Mouse (Mus musculus) large intestine, adult 2 months (tissue): ENCODE measurements around the gene Tex28. TPM values are rescaled to one million over a fixed set of nuclear protein-coding genes. Genes with fewer than 3 reads are reported as not detected.
"Not testable (repeated sequence)": the region's sequence is repeated elsewhere in the genome, so short reads cannot be mapped to it uniquely, and the experiment has no call there.

Experiments
- DNase-seq: peaks from one replicate; pipeline ENCODE4 v3.0.0-alpha.2; 2012; ENCODE audit warnings: low read depth, low spot score
- WGBS: fragments of 180-500 bp; shearing (Covaris S2); methylation state at CpG from one replicate; pipeline ENCODE4 v1.1.7; 2018; 5-methylcytosine and 5-hydroxymethylcytosine counted together
- polyA plus RNA-seq: library from polyadenylated mRNA; depleted of rRNA; stranded (reverse); fragments of >200 nt; gene quantifications from 2 replicates; pipeline ENCODE4 v1.2.3, GENCODE M21; 2012; rRNA removed

The Tex28 gene
- not detected in 2 replicates for polyA plus RNA-seq

- 88% methylated on average over 1 of the region's 1 CpGs for WGBS
Observed at GRCm38 (mm10) chrX:74167738-74168137, at the start of gene Tex28. Gene Tex28 (minus strand): TSS chrX:74167838.

DNA sequence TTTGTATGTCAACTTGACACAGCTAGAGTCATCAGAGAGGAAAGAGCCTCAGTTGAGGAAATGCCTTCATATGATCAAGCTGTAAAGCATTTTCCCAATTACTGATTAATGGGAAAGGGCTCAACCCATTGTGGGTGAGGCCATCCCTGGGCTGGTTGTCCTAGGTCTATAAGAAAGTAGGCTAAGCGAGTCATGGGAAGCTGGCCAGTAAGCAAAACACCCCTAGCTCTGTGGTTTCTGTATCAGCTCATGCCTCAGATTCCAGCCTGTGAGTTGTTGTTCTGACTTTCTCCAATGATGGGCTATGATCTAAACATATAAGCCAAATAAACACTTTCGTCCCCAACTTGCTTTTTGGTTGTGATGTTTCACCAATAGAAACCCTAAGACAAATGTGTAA lies 35.9 kb upstream of the Tex28 start:
- WGBS, result 70% methylated on average over 2 of the region's 2 CpGs
- DNase-seq, result no peak

More at GRCm38 (mm10) chrX:74167738-74168137, at the start of gene Tex28:
- no peak for DNase-seq

GRCm38 (mm10) chrX:74176959-74177358 lies 9.3 kb upstream of the Tex28 start, which contains the start of gene Tktl1:
Gene Tktl1 (plus strand): TSS chrX:74177259.
- WGBS, result 91% methylated on average over 17 of the region's 17 CpGs
- DNase-seq, result no peak

DNA sequence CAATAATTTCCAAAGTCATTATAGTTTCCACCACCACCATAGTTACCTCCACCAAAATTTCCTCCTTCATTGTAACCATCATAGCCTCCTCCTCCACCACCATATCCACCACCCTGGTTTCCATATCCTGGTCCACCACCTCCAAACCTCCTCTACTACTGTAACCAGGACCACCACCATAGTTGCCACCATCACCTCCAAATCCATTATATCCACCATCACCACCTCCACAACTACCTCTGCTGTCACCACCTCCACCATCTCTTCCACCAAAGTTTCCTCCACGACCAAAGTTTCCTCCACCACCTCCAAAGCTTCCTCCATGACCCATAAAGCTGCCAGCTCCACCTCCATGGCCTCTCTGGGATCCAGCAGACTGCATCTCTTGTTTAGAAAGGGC lies 32.4 kb downstream of the Tex28 start, which contains the start of gene Mecp2:
Mecp2 (minus strand) TSS at position 101 of the 400 bp plus-strand sequence.
- WGBS, result 18% methylated on average over 1 of the region's 1 CpGs
- DNase-seq, result not testable (repeated sequence)

DNA sequence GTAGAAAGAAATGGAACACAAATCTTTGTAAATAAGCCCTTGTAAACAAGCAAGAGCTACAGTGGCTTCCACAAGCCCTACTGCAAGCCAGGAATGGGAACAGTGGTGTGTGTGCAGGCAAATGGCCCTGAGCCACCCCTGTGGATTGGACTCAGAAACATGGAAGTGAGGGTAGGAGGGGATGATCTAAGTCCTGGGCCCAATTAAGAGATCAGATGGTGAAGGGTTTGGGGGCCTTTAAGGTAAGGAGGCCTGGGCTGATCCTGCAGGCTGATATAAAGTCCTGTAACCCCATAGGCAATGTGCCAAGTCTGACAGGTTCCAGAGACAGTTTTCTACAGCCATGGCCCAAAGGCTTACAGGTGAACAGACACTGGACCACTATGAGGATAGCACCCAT lies 40.5 kb downstream of the Tex28 start, which contains the start of gene Opn1mw:
Opn1mw (plus strand) TSS at position 301 of the 400 bp plus-strand sequence.
- DNase-seq, result no peak

GRCm38 (mm10) chrX:74124975-74125374 lies 42.7 kb downstream of the Tex28 start:
- no peak for DNase-seq
- 58% methylated on average over 2 of the region's 2 CpGs for WGBS

GRCm38 (mm10) chrX:74115511-74115910 lies 52.1 kb downstream of the Tex28 start:
- 16% methylated on average over 10 of the region's 10 CpGs for WGBS
- DNase-seq, result peak; percentile 38

DNA sequence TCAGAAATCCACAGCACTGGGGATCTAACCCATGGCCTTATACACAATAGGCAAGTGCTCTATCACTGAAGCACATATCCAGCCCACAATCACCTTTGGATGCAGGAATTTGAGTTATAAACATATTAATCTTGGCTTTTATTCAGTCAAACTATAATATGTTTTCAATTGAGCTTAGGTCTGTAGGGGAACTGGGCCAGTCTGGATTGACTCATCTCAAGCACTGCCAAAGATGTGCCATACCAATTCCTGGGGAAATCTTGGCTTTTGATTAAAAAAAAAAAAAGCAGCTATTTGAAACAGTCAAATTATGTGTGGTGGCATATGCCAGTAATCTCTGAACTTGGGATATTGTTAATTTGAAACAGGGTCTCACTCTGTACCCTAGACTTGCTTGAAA lies 53.6 kb downstream of the Tex28 start:
- no peak for DNase-seq

GRCm38 (mm10) chrX:74108747-74109146 lies 58.9 kb downstream of the Tex28 start:
- WGBS, result 31% methylated on average over 3 of the region's 3 CpGs
- DNase-seq, result no peak

DNA sequence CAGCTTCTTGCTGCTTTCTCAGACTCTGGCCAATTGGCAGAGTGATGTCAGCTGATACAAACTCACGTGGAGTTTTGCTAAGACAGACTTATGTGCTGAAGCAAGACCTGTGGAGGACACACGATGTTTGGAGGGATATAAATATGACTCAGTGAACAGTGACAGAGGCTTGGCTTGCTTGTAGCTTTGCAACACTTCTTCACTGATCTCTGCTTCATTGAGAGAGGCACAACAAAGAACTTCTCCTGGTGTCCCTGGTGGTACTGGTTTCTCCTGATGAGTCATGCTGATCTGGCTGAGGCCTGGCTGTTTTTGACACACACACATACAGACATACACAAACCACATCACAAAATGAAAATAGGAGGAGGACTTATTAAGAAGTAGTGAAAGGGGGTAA lies 61.7 kb downstream of the Tex28 start:
- DNase-seq, result no peak
- 56% methylated on average over 2 of the region's 2 CpGs for WGBS

GRCm38 (mm10) chrX:74103457-74104188 lies 64.0 kb downstream of the Tex28 start:
- 54% methylated on average over 4 of the region's 4 CpGs for WGBS
- no peak for DNase-seq

Other genes starting within 250 kb of the Tex28 start
- 23.9 and 25.9 TPM in 2 replicates for gene Arhgap4, start 246.0 kb downstream of the Tex28 start, polyA plus RNA-seq
- 95.2 and 104 TPM in 2 replicates for gene Naa10, start 245.9 kb downstream of the Tex28 start, polyA plus RNA-seq
- gene Renbp, start 237.0 kb downstream of the Tex28 start, polyA plus RNA-seq, result 5.6 and 7.3 TPM in 2 replicates
- 38.2 and 50.9 TPM in 2 replicates for gene Hcfc1, start 201.5 kb downstream of the Tex28 start, polyA plus RNA-seq
- gene Irak1, start 143.9 kb downstream of the Tex28 start, polyA plus RNA-seq, result 56.3 and 90.4 TPM in 2 replicates
- gene Opn1mw, start 40.4 kb downstream of the Tex28 start, polyA plus RNA-seq, result not detected in 2 replicates
- gene Mecp2, start 32.5 kb downstream of the Tex28 start, polyA plus RNA-seq, result 3.1 and 3.3 TPM in 2 replicates
- 0.04 TPM in 1 of 2 replicates, not detected in the other for gene Tktl1, start 9.4 kb upstream of the Tex28 start, polyA plus RNA-seq
- gene Flna, start 82.0 kb upstream of the Tex28 start, polyA plus RNA-seq, result 553 and 589 TPM in 2 replicates
- gene Emd, start 86.8 kb upstream of the Tex28 start, polyA plus RNA-seq, result 44.3 and 48.8 TPM in 2 replicates
- gene Rpl10, start 103.0 kb upstream of the Tex28 start, polyA plus RNA-seq, result 1,702 and 1,771 TPM in 2 replicates
- gene Taz, start 114.1 kb upstream of the Tex28 start, polyA plus RNA-seq, result 63.1 and 89.6 TPM in 2 replicates
- 20.5 and 25.7 TPM in 2 replicates for gene Dnase1l1, start 114.5 kb upstream of the Tex28 start, polyA plus RNA-seq
- gene Atp6ap1, start 129.3 kb upstream of the Tex28 start, polyA plus RNA-seq, result 141 and 214 TPM in 2 replicates
- gene Gdi1, start 137.2 kb upstream of the Tex28 start, polyA plus RNA-seq, result 138 and 150 TPM in 2 replicates
- gene Fam50a, start 145.2 kb upstream of the Tex28 start, polyA plus RNA-seq, result 7.1 and 8.9 TPM in 2 replicates
- gene Plxna3, start 161.2 kb upstream of the Tex28 start, polyA plus RNA-seq, result 3.0 and 5.0 TPM in 2 replicates
- gene Lage3, start 185.8 kb upstream of the Tex28 start, polyA plus RNA-seq, result 45.0 and 58.7 TPM in 2 replicates
- 45.9 and 52.2 TPM in 2 replicates for gene Ubl4a, start 205.4 kb upstream of the Tex28 start, polyA plus RNA-seq
- 13.6 and 15.2 TPM in 2 replicates for gene Slc10a3, start 205.5 kb upstream of the Tex28 start, polyA plus RNA-seq
- 25.0 and 28.0 TPM in 2 replicates for gene Fam3a, start 225.4 kb upstream of the Tex28 start, polyA plus RNA-seq
- gene Ikbkg, start 225.5 kb upstream of the Tex28 start, polyA plus RNA-seq, result 7.0 and 12.6 TPM in 2 replicates